Mouse (Mus musculus): ENCODE results near the gene Olfr1499. TPM values are rescaled to one million over a fixed set of nuclear protein-coding genes. Genes with fewer than 3 reads are reported as not detected.

Olfr1499 gene
- polyA plus RNA-seq, 1 experiment from 2014 or later: not detected

DNA sequence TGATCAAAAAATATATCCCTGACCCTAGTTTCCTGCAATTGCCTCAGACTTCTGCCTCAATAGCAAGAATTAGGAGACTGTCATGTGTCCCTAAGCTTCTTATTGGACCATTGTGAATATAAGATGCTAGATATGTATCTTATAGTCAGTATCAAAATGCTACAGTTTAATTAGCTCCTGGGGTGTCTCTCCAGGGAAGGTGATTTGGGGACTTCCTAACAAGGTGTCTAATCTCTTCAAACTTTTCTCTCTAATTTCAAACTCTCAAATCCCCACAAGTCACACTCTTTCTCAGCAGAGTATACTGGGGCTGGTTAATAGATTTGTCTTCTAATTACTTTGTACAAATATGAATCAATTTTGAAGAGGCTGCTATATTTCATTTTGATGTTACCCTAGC is 21.1 kb downstream of the Olfr1499 start, which contains the start of gene Olfr1497:
Olfr1497 (minus strand) TSS at position 101 of the 400 bp plus-strand sequence.
- Histone ChIP-seq H3K27me3 (ENCODE audit: control insufficient read depth, insufficient read depth, low read length) (no peaks in the 10 kb centered on the region), H3K9me3 (ENCODE audit: control insufficient read depth, low read length) (no peaks in the 10 kb centered on the region), H3K4me1 (replicated peaks; ENCODE audit: control insufficient read depth, insufficient read depth, low read length) (no peaks in the 10 kb centered on the region), H3K4me3 (ENCODE audit: low read depth, low read length) (no peak within 1 kb of the TSS), H3K27ac (ENCODE audit: low read depth, low read length) (no peak within 1 kb of the TSS), H3K4me2 (replicated peaks; ENCODE audit: low read depth, low read length) (no peak within 1 kb of the TSS), H3K9ac (ENCODE audit: low read depth, low read length) (no peak within 1 kb of the TSS), H3K36me3 (ENCODE audit: control insufficient read depth, insufficient read depth, low read length) (no peaks in the 10 kb centered on the region)
- DNase-seq (ENCODE audit: low spot score) (no peak), ATAC-seq (ENCODE audit: low FRiP score) (no peak)

DNA sequence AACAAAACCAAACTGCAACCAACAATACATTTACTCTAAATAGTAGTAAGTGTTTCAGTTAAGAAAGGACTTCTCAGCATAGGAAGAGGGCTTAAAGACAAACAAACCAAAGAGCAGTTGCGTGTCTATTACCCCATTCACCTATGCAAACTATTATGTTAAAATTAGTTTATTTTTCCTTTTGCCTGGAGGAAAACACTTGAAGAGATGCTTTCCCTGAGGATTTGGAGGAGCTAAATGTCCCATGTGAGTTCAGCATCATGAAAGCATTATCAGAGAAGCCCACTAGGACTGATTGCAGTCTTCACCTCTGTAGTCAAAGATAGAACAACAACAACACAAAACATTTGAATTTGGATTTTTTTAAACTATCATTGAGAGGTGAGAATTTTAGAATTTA is 41.7 kb downstream of the Olfr1499 start, which contains the start of gene Olfr1496:
Olfr1496 (plus strand) TSS at position 301 of the 400 bp plus-strand sequence.
- DNase-seq (ENCODE audit: low spot score) (no peak), ATAC-seq (ENCODE audit: low FRiP score) (no peak)
- Histone ChIP-seq H3K27me3 (ENCODE audit: control insufficient read depth, insufficient read depth, low read length) (no peaks in the 10 kb centered on the region), H3K9me3 (ENCODE audit: control insufficient read depth, low read length) (no peaks in the 10 kb centered on the region), H3K4me2 (replicated peaks; ENCODE audit: low read depth, low read length) (no peak within 1 kb of the TSS), H3K4me1 (replicated peaks; ENCODE audit: control insufficient read depth, insufficient read depth, low read length) (no peaks in the 10 kb centered on the region), H3K9ac (ENCODE audit: low read depth, low read length) (no peak within 1 kb of the TSS), H3K27ac (ENCODE audit: low read depth, low read length) (no peak within 1 kb of the TSS), H3K4me3 (ENCODE audit: low read depth, low read length) (no peak within 1 kb of the TSS), H3K36me3 (ENCODE audit: control insufficient read depth, insufficient read depth, low read length) (no peaks in the 10 kb centered on the region)
- WGBS: 85% methylated on average over 1 of the region's 1 CpGs

DNA sequence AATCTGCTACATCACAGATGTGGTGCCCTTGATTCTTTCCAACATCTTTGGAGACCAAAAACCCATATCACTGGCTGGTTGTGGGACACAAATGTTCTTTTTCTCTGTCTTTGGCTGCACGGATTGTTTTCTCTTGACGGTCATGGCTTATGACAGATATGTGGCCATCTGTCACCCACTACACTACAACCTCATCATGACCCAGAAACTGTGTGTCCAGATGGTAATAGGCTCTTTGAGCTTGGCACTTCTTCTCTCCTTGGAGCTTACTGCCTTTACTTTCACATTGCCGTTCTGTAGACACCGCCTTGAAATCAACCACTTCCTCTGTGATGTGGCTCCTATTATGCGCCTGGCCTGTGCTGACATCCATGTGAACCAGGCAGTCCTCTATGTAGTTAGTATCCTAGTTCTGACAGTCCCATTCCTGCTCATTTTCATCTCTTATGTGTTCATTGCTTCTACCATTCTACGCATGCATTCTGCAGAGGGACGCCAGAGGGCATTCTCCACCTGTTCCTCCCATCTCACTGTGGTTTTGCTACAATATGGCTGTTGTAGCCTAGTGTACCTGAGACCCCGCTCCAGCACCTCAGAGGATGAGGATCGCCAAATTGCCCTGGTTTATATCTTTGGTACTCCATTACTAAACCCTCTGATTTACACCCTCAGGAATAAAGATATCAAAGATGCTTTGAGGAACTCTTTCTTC is 50.5 kb downstream of the Olfr1499 start:
- 92% methylated on average over 9 of the region's 9 CpGs for WGBS
- no peak for ATAC-seq (ENCODE audit: low FRiP score)
- Histone ChIP-seq H3K27ac (ENCODE audit: low read depth, low read length) (no peak overlapping the region), H3K4me2 (replicated peaks; ENCODE audit: low read depth, low read length) (no peak overlapping the region), H3K36me3 (ENCODE audit: control insufficient read depth, insufficient read depth, low read length) (no peaks in the 10 kb centered on the region), H3K27me3 (ENCODE audit: control insufficient read depth, insufficient read depth, low read length) (no peaks in the 10 kb centered on the region), H3K9me3 (ENCODE audit: control insufficient read depth, low read length) (no peaks in the 10 kb centered on the region), H3K4me1 (replicated peaks; ENCODE audit: control insufficient read depth, insufficient read depth, low read length) (no peaks in the 10 kb centered on the region), H3K4me3 (ENCODE audit: low read depth, low read length) (no peak overlapping the region), H3K9ac (ENCODE audit: low read depth, low read length) (no peak overlapping the region)
- no peak for DNase-seq (ENCODE audit: low spot score)

DNA sequence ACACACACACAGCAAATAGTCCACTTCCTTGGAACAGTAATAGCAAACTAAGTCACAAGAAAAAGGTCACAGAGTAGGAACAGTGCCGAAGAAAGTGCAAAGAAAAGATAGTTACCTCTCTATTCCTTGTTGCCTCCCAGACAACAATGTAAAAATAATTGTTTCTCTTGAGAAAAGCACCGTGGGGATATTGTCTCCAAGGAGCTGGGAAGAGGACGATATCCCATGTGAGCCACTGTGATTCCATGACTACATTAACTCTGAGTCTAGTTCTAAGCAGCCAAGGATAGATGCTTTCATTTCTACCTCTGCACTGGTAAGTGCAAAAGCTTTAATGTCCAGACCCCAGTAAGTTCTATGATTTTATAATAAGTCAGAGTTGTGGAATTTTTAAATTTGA is 54.9 kb downstream of the Olfr1499 start, which contains the start of gene Olfr1495:
Olfr1495 (plus strand) TSS at position 301 of the 400 bp plus-strand sequence.
- DNase-seq (ENCODE audit: low spot score) (no peak), ATAC-seq (ENCODE audit: low FRiP score) (no peak)
- Histone ChIP-seq H3K9ac (ENCODE audit: low read depth, low read length) (no peak within 1 kb of the TSS), H3K27ac (ENCODE audit: low read depth, low read length) (no peak within 1 kb of the TSS), H3K9me3 (ENCODE audit: control insufficient read depth, low read length) (no peaks in the 10 kb centered on the region), H3K4me2 (replicated peaks; ENCODE audit: low read depth, low read length) (no peak within 1 kb of the TSS), H3K36me3 (ENCODE audit: control insufficient read depth, insufficient read depth, low read length) (no peaks in the 10 kb centered on the region), H3K4me1 (replicated peaks; ENCODE audit: control insufficient read depth, insufficient read depth, low read length) (no peaks in the 10 kb centered on the region), H3K27me3 (ENCODE audit: control insufficient read depth, insufficient read depth, low read length) (no peaks in the 10 kb centered on the region), H3K4me3 (ENCODE audit: low read depth, low read length) (no peak within 1 kb of the TSS)
- WGBS: 86% methylated on average over 3 of the region's 3 CpGs

Other genes with a start within 250 kb of the Olfr1499 start
- not detected in 2 replicates for gene Olfr1484, start 235.9 kb downstream of the Olfr1499 start, polyA plus RNA-seq (2014; fragmentation: Nextera tagmentation; extraction: Ambion mirVana)
- gene Olfr1487, start 202.1 kb downstream of the Olfr1499 start, polyA plus RNA-seq (2014; fragmentation: Nextera tagmentation; extraction: Ambion mirVana): not detected in 2 replicates
- gene Olfr1489, start 187.8 kb downstream of the Olfr1499 start, polyA plus RNA-seq (2014; fragmentation: Nextera tagmentation; extraction: Ambion mirVana): not detected in 2 replicates
- not detected in 2 replicates for gene Olfr1490, start 168.4 kb downstream of the Olfr1499 start, polyA plus RNA-seq (2014; fragmentation: Nextera tagmentation; extraction: Ambion mirVana)
- not detected in 2 replicates for gene Olfr1491, start 122.2 kb downstream of the Olfr1499 start, polyA plus RNA-seq (2014; fragmentation: Nextera tagmentation; extraction: Ambion mirVana)
- gene Olfr1493-ps1, start 96.2 kb downstream of the Olfr1499 start, polyA plus RNA-seq (2014; fragmentation: Nextera tagmentation; extraction: Ambion mirVana): not detected in 2 replicates
- not detected in 2 replicates for gene Olfr1494, start 79.7 kb downstream of the Olfr1499 start, polyA plus RNA-seq (2014; fragmentation: Nextera tagmentation; extraction: Ambion mirVana)
- not detected in 2 replicates for gene Olfr1495, start 54.8 kb downstream of the Olfr1499 start, polyA plus RNA-seq (2014; fragmentation: Nextera tagmentation; extraction: Ambion mirVana)
- gene Olfr1496, start 41.6 kb downstream of the Olfr1499 start, polyA plus RNA-seq (2014; fragmentation: Nextera tagmentation; extraction: Ambion mirVana): not detected in 2 replicates
- not detected in 2 replicates for gene Olfr1497, start 21.2 kb downstream of the Olfr1499 start, polyA plus RNA-seq (2014; fragmentation: Nextera tagmentation; extraction: Ambion mirVana)
- not detected in 2 replicates for gene Olfr1500, start 11.0 kb upstream of the Olfr1499 start, polyA plus RNA-seq (2014; fragmentation: Nextera tagmentation; extraction: Ambion mirVana)
- not detected in 2 replicates for gene Olfr1501, start 31.2 kb upstream of the Olfr1499 start, polyA plus RNA-seq (2014; fragmentation: Nextera tagmentation; extraction: Ambion mirVana)
- not detected in 2 replicates for gene Olfr1502, start 42.3 kb upstream of the Olfr1499 start, polyA plus RNA-seq (2014; fragmentation: Nextera tagmentation; extraction: Ambion mirVana)
- not detected in 2 replicates for gene Olfr1504, start 78.5 kb upstream of the Olfr1499 start, polyA plus RNA-seq (2014; fragmentation: Nextera tagmentation; extraction: Ambion mirVana)
- gene Olfr1505, start 94.1 kb upstream of the Olfr1499 start, polyA plus RNA-seq (2014; fragmentation: Nextera tagmentation; extraction: Ambion mirVana): not detected in 2 replicates

Measured in hindbrain, embryonic 11.5 days (tissue).